24 mouse cellular contexts compared by ENCODE assay signal in the genomic region with DNA sequence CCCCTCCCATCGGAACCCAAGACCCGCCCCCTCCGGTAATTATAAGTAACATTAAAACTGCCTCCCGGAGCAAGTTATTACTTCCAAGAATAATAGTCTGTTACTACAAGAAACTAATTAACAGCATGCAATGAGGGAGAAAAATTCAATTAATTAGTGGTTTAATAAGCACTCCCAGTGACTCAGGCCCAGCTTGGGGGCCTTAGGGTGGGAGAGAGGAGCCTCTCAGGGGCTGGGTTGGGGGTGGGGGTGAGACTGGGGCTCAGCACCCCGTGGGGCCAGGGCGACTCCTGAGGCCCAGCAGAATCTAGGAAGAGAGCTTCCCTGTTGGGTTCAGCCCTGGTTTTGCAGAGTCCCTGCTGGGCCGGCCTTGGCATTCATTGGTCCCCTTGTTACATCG. TPM values are rescaled to one million over a fixed set of nuclear protein-coding genes. Genes with fewer than 3 reads are reported as not detected.
DNase-seq lines count a peak whose midpoint lies in the region; ATAC-seq and TF ChIP-seq lines count a peak whose summit lies in the region.
"Had no signal": no experiment of that assay in that cellular context is flagged by ENCODE, and none has a peak within 500 bp of the region (broad histone marks: within the 10 kb centered on the region; RNA-seq: fewer than 3 reads in every experiment).

No protein-coding gene starts in this region.

- intact Hi-C loops in left cerebral cortex, postnatal 4 days (cut with DNase I): no loop called here

- TF ChIP-seq CTCF in testis, adult 2 months (IDR thresholded peaks at IDR 0.05; ENCODE audit: control insufficient read depth, insufficient read depth, insufficient replicate concordance, low read depth, low read length): no peak
- no peak for TF ChIP-seq CTCF in hindbrain, postnatal 0 days (IDR thresholded peaks at IDR 0.05; ENCODE audit: low read depth)

- DNase-seq in testis, postnatal 14 days (ENCODE audit: low spot score): no peak
- DNase-seq in hindbrain, postnatal 0 days (ENCODE audit: low spot score): peak; percentile 37
- DNase-seq in left cerebral cortex, postnatal 4 days: no peak
- no peak for DNase-seq in lung, postnatal 36 days
- DNase-seq: adrenal gland, postnatal 25 days; cerebellum, adult 2 months; heart, postnatal 4 days; kidney, adult 11 months; kidney, postnatal 10 days; right cerebral cortex, postnatal 14 days; thymus, postnatal 36 days had no signal

- WGBS in hindbrain, embryonic 13.5 days: 35% methylated on average over 8 of the region's 8 CpGs
- 45% methylated on average over 8 of the region's 8 CpGs for WGBS in hindbrain, embryonic 12.5 days
- WGBS in hindbrain, postnatal 0 days: 35% methylated on average over 8 of the region's 8 CpGs

- no peak overlapping the region for H3K27ac ChIP-seq in hindbrain, embryonic 13.5 days
- H3K27ac ChIP-seq in hindbrain, embryonic 12.5 days: no peak overlapping the region
- H3K27ac ChIP-seq in testis, adult 2 months (ENCODE audit: control insufficient read depth, insufficient read depth, low read depth, low read length): no peak overlapping the region
- H3K27ac ChIP-seq in hindbrain, postnatal 0 days: no peak overlapping the region
- H3K27ac ChIP-seq: embryonic facial prominence, embryonic 12.5 days; left cerebral cortex, adult 2 months; limb, embryonic 13.5 days; liver, embryonic 15.5 days; stomach, postnatal 0 days had no signal

- H3K9ac ChIP-seq in hindbrain, embryonic 13.5 days: no peak overlapping the region
- no peak overlapping the region for H3K9ac ChIP-seq in hindbrain, embryonic 12.5 days
- no peak overlapping the region for H3K9ac ChIP-seq in hindbrain, postnatal 0 days (replicated peaks; ENCODE audit: low read length)
- H3K9ac ChIP-seq: embryonic facial prominence, embryonic 12.5 days; heart, embryonic 12.5 days; limb, embryonic 13.5 days; liver, embryonic 15.5 days had no signal

- ATAC-seq in hindbrain, embryonic 13.5 days (ENCODE audit: low FRiP score): peak; percentile 47; the same call in 1 of the 2 replicates
- ATAC-seq in hindbrain, embryonic 12.5 days (ENCODE audit: low FRiP score): no peak
- ATAC-seq in hindbrain, postnatal 0 days: 0 out of 2 replicates have a peak, but pooled peaks have one; percentile 41
- ATAC-seq in inflammation-experienced regulatory T-cells, adult 6 months: no peak
- ATAC-seq: activated CD4-positive, CD25-positive, alpha-beta regulatory T cell, adult 4 months; lung, postnatal 0 days had no signal

- no peak overlapping the region for H3K4me3 ChIP-seq in hindbrain, embryonic 13.5 days
- H3K4me3 ChIP-seq in hindbrain, embryonic 12.5 days: no peak overlapping the region
- peak overlapping the region; percentile 22; the same call in 1 of the 2 replicates for H3K4me3 ChIP-seq in testis, adult 2 months (ENCODE audit: control insufficient read depth, low read depth, low read length)
- H3K4me3 ChIP-seq in hindbrain, postnatal 0 days (ENCODE audit: low read length): no peak overlapping the region
- H3K4me3 ChIP-seq: embryonic facial prominence, embryonic 12.5 days; heart, embryonic 12.5 days; left cerebral cortex, adult 2 months; limb, embryonic 13.5 days; liver, embryonic 15.5 days had no signal

- H3K9me3 ChIP-seq in hindbrain, embryonic 13.5 days: no peaks in the 10 kb centered on the region
- H3K9me3 ChIP-seq in hindbrain, embryonic 12.5 days (replicated peaks): no peaks in the 10 kb centered on the region
- H3K9me3 ChIP-seq in hindbrain, postnatal 0 days (ENCODE audit: low read length): no peaks in the 10 kb centered on the region
- H3K9me3 ChIP-seq: embryonic facial prominence, embryonic 12.5 days; heart, embryonic 12.5 days; limb, embryonic 13.5 days; liver, embryonic 15.5 days had no signal

- H3K27me3 ChIP-seq in hindbrain, embryonic 13.5 days: peaks cover 16% of the 10 kb centered on the region
- peaks cover 15% of the 10 kb centered on the region; the same call in 1 of the 2 replicates for H3K27me3 ChIP-seq in hindbrain, embryonic 12.5 days
- H3K27me3 ChIP-seq in testis, adult 2 months (ENCODE audit: control insufficient read depth, insufficient read depth, low read length): no peaks in the 10 kb centered on the region
- no peaks in the 10 kb centered on the region for H3K27me3 ChIP-seq in hindbrain, postnatal 0 days (ENCODE audit: insufficient read depth, low read length)

- no peaks in the 10 kb centered on the region for H3K36me3 ChIP-seq in hindbrain, embryonic 13.5 days
- no peaks in the 10 kb centered on the region for H3K36me3 ChIP-seq in hindbrain, embryonic 12.5 days
- H3K36me3 ChIP-seq in testis, adult 2 months (ENCODE audit: control insufficient read depth, insufficient read depth, low read length): no peaks in the 10 kb centered on the region
- no peaks in the 10 kb centered on the region for H3K36me3 ChIP-seq in hindbrain, postnatal 0 days (ENCODE audit: insufficient read depth, low read length)
- H3K36me3 ChIP-seq: embryonic facial prominence, embryonic 12.5 days; heart, embryonic 12.5 days; limb, embryonic 13.5 days; liver, embryonic 15.5 days had no signal

- no peak overlapping the region for H3K4me2 ChIP-seq in hindbrain, embryonic 13.5 days
- no peak overlapping the region for H3K4me2 ChIP-seq in hindbrain, embryonic 12.5 days (replicated peaks)
- no peak overlapping the region for H3K4me2 ChIP-seq in hindbrain, postnatal 0 days (ENCODE audit: low read depth, low read length)
- H3K4me2 ChIP-seq: embryonic facial prominence, embryonic 12.5 days; heart, embryonic 12.5 days; limb, embryonic 13.5 days; liver, embryonic 15.5 days had no signal

- TF ChIP-seq POLR2A in testis, adult 2 months (IDR thresholded peaks at IDR 0.05; ENCODE audit: control insufficient read depth, low read depth, low read length): no peak

- peaks cover 22% of the 10 kb centered on the region for H3K4me1 ChIP-seq in hindbrain, embryonic 13.5 days (replicated peaks)
- H3K4me1 ChIP-seq in hindbrain, embryonic 12.5 days: peaks cover 15% of the 10 kb centered on the region
- H3K4me1 ChIP-seq in testis, adult 2 months (ENCODE audit: control insufficient read depth, insufficient read depth, low read length): peaks cover 5% of the 10 kb centered on the region
- no peaks in the 10 kb centered on the region for H3K4me1 ChIP-seq in hindbrain, postnatal 0 days (ENCODE audit: insufficient read depth, low read length)
- H3K4me1 ChIP-seq: heart, embryonic 12.5 days; liver, embryonic 15.5 days had no signal

RNA-seq across cellular contexts. Expression of a gene that starts 21.9 kb away (rescaled TPM):
- polyA plus RNA-seq in hindbrain, embryonic 13.5 days (2015; fragmentation: Nextera tagmentation; extraction: Ambion mirVana): 5.3 and 7.1 TPM in 2 replicates
- polyA plus RNA-seq in hindbrain, embryonic 12.5 days (2016; fragmentation: Nextera tagmentation; extraction: Ambion mirVana): 3.3 and 10.9 TPM in 2 replicates
- 41.2 and 42.8 TPM in 2 replicates for polyA plus RNA-seq in testis, adult 2 months (2012; rRNA removed)
- 25.5 and 39.8 TPM in 2 replicates for total RNA-seq in hindbrain, postnatal 0 days (2014; rRNA removed)
- polyA plus RNA-seq in hindbrain, postnatal 0 days (2015; fragmentation: Nextera tagmentation; extraction: Ambion mirVana): 45.6 and 49.9 TPM in 2 replicates
- not detected for polyA plus RNA-seq in inflammation-experienced regulatory T-cells, adult 6 months (2017; shearing (Covaris generic))
- total RNA-seq in left cerebral cortex, postnatal 4 days (2021): 10 to 100 TPM; 10.7 to 13.4 TPM
- total RNA-seq: megakaryocyte, adult 5-6 weeks had no signal
- polyA plus RNA-seq: activated CD4-positive, CD25-positive, alpha-beta regulatory T cell, adult 4 months had no signal

RNA-seq across cellular contexts. Expression of a gene that starts 22.1 kb away (rescaled TPM):
- 91.2 and 98.2 TPM in 2 replicates for polyA plus RNA-seq in hindbrain, embryonic 13.5 days (2015; fragmentation: Nextera tagmentation; extraction: Ambion mirVana)
- 77.6 and 80.6 TPM in 2 replicates for polyA plus RNA-seq in hindbrain, embryonic 12.5 days (2016; fragmentation: Nextera tagmentation; extraction: Ambion mirVana)
- 191 and 200 TPM in 2 replicates for polyA plus RNA-seq in testis, adult 2 months (2012; rRNA removed)
- 199 and 200 TPM in 2 replicates for total RNA-seq in hindbrain, postnatal 0 days (2014; rRNA removed)
- 118 and 122 TPM in 2 replicates for polyA plus RNA-seq in hindbrain, postnatal 0 days (2015; fragmentation: Nextera tagmentation; extraction: Ambion mirVana)
- polyA plus RNA-seq in inflammation-experienced regulatory T-cells, adult 6 months (2017; shearing (Covaris generic)): 1 to 10 TPM in 2 of 3 experiments, under 1 TPM in 1; 0.44 to 4.3 (median 4.1) TPM
- total RNA-seq in left cerebral cortex, postnatal 4 days (2021): 10 to 100 TPM; 56.2 to 66.9 TPM

RNA-seq across cellular contexts. Expression of a gene that starts 30.4 kb away (rescaled TPM):
- polyA plus RNA-seq in hindbrain, embryonic 13.5 days (2015; fragmentation: Nextera tagmentation; extraction: Ambion mirVana): 15.7 and 16.0 TPM in 2 replicates
- polyA plus RNA-seq in hindbrain, embryonic 12.5 days (2016; fragmentation: Nextera tagmentation; extraction: Ambion mirVana): 15.2 and 15.9 TPM in 2 replicates
- polyA plus RNA-seq in testis, adult 2 months (2012; rRNA removed): 41.3 and 41.9 TPM in 2 replicates
- total RNA-seq in hindbrain, postnatal 0 days (2014; rRNA removed): 23.7 and 36.3 TPM in 2 replicates
- polyA plus RNA-seq in hindbrain, postnatal 0 days (2015; fragmentation: Nextera tagmentation; extraction: Ambion mirVana): 23.8 and 24.0 TPM in 2 replicates
- polyA plus RNA-seq in inflammation-experienced regulatory T-cells, adult 6 months (2017; shearing (Covaris generic)): 10 to 100 TPM; 48.0 to 55.6 (median 52.6) TPM
- total RNA-seq in left cerebral cortex, postnatal 4 days (2021): 10 to 100 TPM; 21.2 to 21.8 TPM

RNA-seq across cellular contexts. Expression of a gene that starts 51.9 kb away (rescaled TPM):
- 17.2 and 20.9 TPM in 2 replicates for polyA plus RNA-seq in hindbrain, embryonic 13.5 days (2015; fragmentation: Nextera tagmentation; extraction: Ambion mirVana)
- polyA plus RNA-seq in hindbrain, embryonic 12.5 days (2016; fragmentation: Nextera tagmentation; extraction: Ambion mirVana): 11.6 and 12.8 TPM in 2 replicates
- 0.24 and 0.32 TPM in 2 replicates for polyA plus RNA-seq in testis, adult 2 months (2012; rRNA removed)
- 42.3 and 44.9 TPM in 2 replicates for total RNA-seq in hindbrain, postnatal 0 days (2014; rRNA removed)
- 7.2 TPM in 2 replicates for polyA plus RNA-seq in hindbrain, postnatal 0 days (2015; fragmentation: Nextera tagmentation; extraction: Ambion mirVana)
- not detected for polyA plus RNA-seq in inflammation-experienced regulatory T-cells, adult 6 months (2017; shearing (Covaris generic))
- total RNA-seq in left cerebral cortex, postnatal 4 days (2021): 10 to 100 TPM; 41.9 to 46.4 TPM
- total RNA-seq: heart, postnatal 4 days; megakaryocyte, adult 5-6 weeks had no signal
- polyA plus RNA-seq: stomach, postnatal 0 days had no signal

RNA-seq across cellular contexts. Expression of a gene that starts 52.2 kb away (rescaled TPM):
- polyA plus RNA-seq in hindbrain, embryonic 13.5 days (2015; fragmentation: Nextera tagmentation; extraction: Ambion mirVana): 118 and 127 TPM in 2 replicates
- polyA plus RNA-seq in hindbrain, embryonic 12.5 days (2016; fragmentation: Nextera tagmentation; extraction: Ambion mirVana): 85.5 and 89.9 TPM in 2 replicates
- polyA plus RNA-seq in testis, adult 2 months (2012; rRNA removed): 332 and 347 TPM in 2 replicates
- 39.9 and 56.5 TPM in 2 replicates for total RNA-seq in hindbrain, postnatal 0 days (2014; rRNA removed)
- 99.7 and 102 TPM in 2 replicates for polyA plus RNA-seq in hindbrain, postnatal 0 days (2015; fragmentation: Nextera tagmentation; extraction: Ambion mirVana)
- 10 to 100 TPM; 36.3 to 49.1 (median 39.6) TPM for polyA plus RNA-seq in inflammation-experienced regulatory T-cells, adult 6 months (2017; shearing (Covaris generic))
- 10 to 100 TPM; 53.0 to 55.4 TPM for total RNA-seq in left cerebral cortex, postnatal 4 days (2021)

Comparison
In these comparisons a context has a peak if more than half of its experiments do, and no peak if none do; other contexts are left out.
1. ATAC-seq: peak in hindbrain, embryonic 13.5 days (single experiment) and hindbrain, postnatal 0 days (single experiment); none in hindbrain, embryonic 12.5 days (single experiment) and inflammation-experienced regulatory T-cells, adult 6 months (single experiment).
2. RNA of a gene that starts 22.1 kb away (polyA plus RNA-seq): 191 to 200 TPM in testis, adult 2 months, 118 to 122 TPM in hindbrain, postnatal 0 days, 91.2 to 98.2 TPM in hindbrain, embryonic 13.5 days and 77.6 to 80.6 TPM in hindbrain, embryonic 12.5 days; 0.44 to 4.3 TPM in inflammation-experienced regulatory T-cells, adult 6 months; every median in the first group is over 10 times any median in the second.